Mouse (Mus musculus) forebrain, embryonic 14.5 days (tissue): ENCODE measurements around the gene Polr1a. TPM values are rescaled to one million over a fixed set of nuclear protein-coding genes. Genes with fewer than 3 reads are reported as not detected.
"Not testable (repeated sequence)": the region's sequence is repeated elsewhere in the genome, so short reads cannot be mapped to it uniquely, and the experiment has no call there.

Source experiments
- ATAC-seq: fragments of 200-750 bp; cut with Nextera tagmentation; 2 replicates; pipeline ENCODE4 v1.8.0; 2017; ENCODE audit warnings: mild to moderate bottlenecking, moderate library complexity
- DNase-seq: peaks from one replicate; pipeline ENCODE4 v3.0.0-alpha.2; 2015; ENCODE audit warnings: low spot score
- H3K27ac ChIP-seq: fragments of 300-500 bp; sonication (generic); 2 replicates; pipeline ENCODE4 v1.5.1; 2014; ENCODE audit warnings: low read depth, mild to moderate bottlenecking, control low read depth, low read length, moderate library complexity
- H3K27me3 ChIP-seq: fragments of 300-500 bp; sonication (generic); replicated peaks from 2 replicates; pipeline ENCODE4 v1.6.1; 2014; ENCODE audit warnings: low read length, control low read depth, mixed read lengths; ENCODE audit not compliant: control insufficient read depth, insufficient read depth
- H3K36me3 ChIP-seq: fragments of 300-500 bp; sonication (generic); 2 replicates; pipeline ENCODE4 v1.6.1; 2014; ENCODE audit warnings: low read length, control low read depth; ENCODE audit not compliant: control insufficient read depth, insufficient read depth
- H3K4me1 ChIP-seq: fragments of 300-500 bp; sonication (generic); 2 replicates; pipeline ENCODE4 v1.6.1; 2014; ENCODE audit warnings: antibody characterized with exemption, low read length, control low read depth; ENCODE audit not compliant: control insufficient read depth, insufficient read depth
- H3K4me2 ChIP-seq: fragments of 300-500 bp; sonication (generic); 2 replicates; pipeline ENCODE4 v1.6.1; 2014; ENCODE audit warnings: mild to moderate bottlenecking, control low read depth, low read length
- H3K4me3 ChIP-seq: fragments of 300-500 bp; sonication (generic); 2 replicates; pipeline ENCODE4 v1.5.1; 2014; ENCODE audit warnings: low read depth, low read length, control low read depth
- H3K9ac ChIP-seq: fragments of 300-500 bp; sonication (generic); 2 replicates; pipeline ENCODE4 v1.6.1; 2014; ENCODE audit warnings: mild to moderate bottlenecking, low read length, control low read depth, moderate library complexity
- H3K9me3 ChIP-seq: fragments of 300-500 bp; sonication (generic); replicated peaks from 2 replicates; pipeline ENCODE4 v1.6.1; 2016; ENCODE audit warnings: low read length, control low read depth, mixed read lengths; ENCODE audit not compliant: control insufficient read depth
- WGBS: fragments of 180-500 bp; shearing (Covaris S2); extraction: QIAGEN DNeasy Blood & Tissue Kit; methylation state at CpG from one replicate; pipeline ENCODE4 v1.1.7; 2014; 5-methylcytosine and 5-hydroxymethylcytosine counted together
- polyA plus RNA-seq: library from polyadenylated mRNA; unstranded; fragments of >200 nt; fragmentation: Nextera tagmentation; extraction: Ambion mirVana; gene quantifications from 2 replicates; pipeline ENCODE4 v1.2.1, GENCODE M21; 2014

Polr1a gene
- polyA plus RNA-seq, 1 experiment from 2014 or later = 10.4 TPM

GRCm38 (mm10) chr6:71909840-71910239 is 987 bp downstream of the Polr1a start:
- WGBS = 80% methylated on average over 6 of the region's 6 CpGs

GRCm38 (mm10) chr6:71911686-71912450 is 3.0 kb downstream of the Polr1a start:
- H3K27me3 ChIP-seq = no peaks in the 10 kb centered on the region
- H3K4me2 ChIP-seq = no peak overlapping the region
- no peak for DNase-seq
- H3K9me3 ChIP-seq = no peaks in the 10 kb centered on the region
- peaks cover 22% of the 10 kb centered on the region for H3K36me3 ChIP-seq
- no peak overlapping the region for H3K4me3 ChIP-seq
- 90% methylated on average over 5 of the region's 5 CpGs for WGBS
- no peak overlapping the region for H3K9ac ChIP-seq
- ATAC-seq = no peak
- no peak overlapping the region for H3K27ac ChIP-seq
- peaks cover 3% of the 10 kb centered on the region; the same call in 1 of the 2 replicates for H3K4me1 ChIP-seq

More at GRCm38 (mm10) chr6:71909840-71910239, 987 bp downstream of the Polr1a start:
- Histone ChIP-seq H3K27ac (no peak overlapping the region), H3K4me2 (peak overlapping the region; percentile 93), H3K9ac (no peak overlapping the region), H3K27me3 (no peaks in the 10 kb centered on the region), H3K4me3 (peak overlapping the region; percentile 76), H3K4me1 (peaks cover 3% of the 10 kb centered on the region; the same call in 1 of the 2 replicates), H3K9me3 (no peaks in the 10 kb centered on the region), H3K36me3 (peaks cover 18% of the 10 kb centered on the region)
- no peak for ATAC-seq
- no peak for DNase-seq

- H3K27ac ChIP-seq = no peak overlapping the region
- peaks cover 77% of the 10 kb centered on the region for H3K36me3 ChIP-seq
- no peak for ATAC-seq
- no peak overlapping the region for H3K9ac ChIP-seq
- H3K9me3 ChIP-seq = no peaks in the 10 kb centered on the region
- H3K27me3 ChIP-seq = no peaks in the 10 kb centered on the region
- DNase-seq = no peak
- no peak overlapping the region for H3K4me3 ChIP-seq
- H3K4me1 ChIP-seq = no peaks in the 10 kb centered on the region
- WGBS = 94% methylated on average over 7 of the region's 7 CpGs
- H3K4me2 ChIP-seq = no peak overlapping the region
Measured at GRCm38 (mm10) chr6:71920752-71921151, 11.9 kb downstream of the Polr1a start.

- ATAC-seq, H3K27ac ChIP-seq, DNase-seq, H3K4me2 ChIP-seq, H3K27me3 ChIP-seq, H3K9me3 ChIP-seq, H3K4me1 ChIP-seq, H3K9ac ChIP-seq, H3K4me3 ChIP-seq: not testable (repeated sequence)
- H3K36me3 ChIP-seq = peaks cover 66% of the 10 kb centered on the region
- 86% methylated on average over 5 of the region's 5 CpGs for WGBS
Measured at GRCm38 (mm10) chr6:71925233-71925632, 16.4 kb downstream of the Polr1a start.

GRCm38 (mm10) chr6:71927911-71928310 is 19.1 kb downstream of the Polr1a start:
- H3K4me1 ChIP-seq = no peaks in the 10 kb centered on the region
- ATAC-seq (peak; percentile 60; the same call in 1 of the 2 replicates), DNase-seq (peak; percentile 72)
- H3K4me3 ChIP-seq = no peak overlapping the region
- no peak overlapping the region for H3K27ac ChIP-seq
- H3K36me3 ChIP-seq = peaks cover 70% of the 10 kb centered on the region
- no peak overlapping the region for H3K4me2 ChIP-seq
- H3K9me3 ChIP-seq = no peaks in the 10 kb centered on the region
- H3K27me3 ChIP-seq = no peaks in the 10 kb centered on the region
- H3K9ac ChIP-seq = no peak overlapping the region

- 91% methylated on average over 10 of the region's 10 CpGs for WGBS
- Histone ChIP-seq H3K4me3 (no peak overlapping the region), H3K9me3 (no peaks in the 10 kb centered on the region), H3K4me2 (no peak overlapping the region), H3K36me3 (peaks cover 72% of the 10 kb centered on the region), H3K27ac (no peak overlapping the region), H3K9ac (no peak overlapping the region), H3K4me1 (no peaks in the 10 kb centered on the region), H3K27me3 (no peaks in the 10 kb centered on the region)
- DNase-seq = no peak
- ATAC-seq = no peak
Measured at GRCm38 (mm10) chr6:71930053-71930452, 21.2 kb downstream of the Polr1a start.

- Histone ChIP-seq H3K4me2 (no peak overlapping the region), H3K4me1 (no peaks in the 10 kb centered on the region), H3K9me3 (no peaks in the 10 kb centered on the region), H3K27ac (no peak overlapping the region), H3K4me3 (no peak overlapping the region), H3K9ac (no peak overlapping the region), H3K27me3 (no peaks in the 10 kb centered on the region), H3K36me3 (peaks cover 76% of the 10 kb centered on the region)
- WGBS = 86% methylated on average over 12 of the region's 12 CpGs
- ATAC-seq (no peak), DNase-seq (no peak)
Measured at GRCm38 (mm10) chr6:71930830-71931437, 22.1 kb downstream of the Polr1a start.

- no peak overlapping the region for H3K4me3 ChIP-seq
- no peak for DNase-seq
Measured at GRCm38 (mm10) chr6:71932347-71932746, 23.5 kb downstream of the Polr1a start.

GRCm38 (mm10) chr6:71934081-71934556 is 25.3 kb downstream of the Polr1a start:
- no peak for ATAC-seq

More at GRCm38 (mm10) chr6:71932347-71932746, 23.5 kb downstream of the Polr1a start:
- 87% methylated on average over 5 of the region's 5 CpGs for WGBS
- Histone ChIP-seq H3K27ac (no peak overlapping the region), H3K36me3 (peaks cover 81% of the 10 kb centered on the region), H3K4me1 (no peaks in the 10 kb centered on the region), H3K9me3 (no peaks in the 10 kb centered on the region), H3K4me2 (no peak overlapping the region), H3K9ac (no peak overlapping the region), H3K27me3 (no peaks in the 10 kb centered on the region)
- ATAC-seq = no peak

More at GRCm38 (mm10) chr6:71934081-71934556, 25.3 kb downstream of the Polr1a start:
- no peak overlapping the region for H3K4me2 ChIP-seq
- no peak overlapping the region for H3K9ac ChIP-seq
- no peaks in the 10 kb centered on the region for H3K9me3 ChIP-seq
- H3K4me3 ChIP-seq = no peak overlapping the region
- 0 out of 2 replicates have a peak overlapping the region, but pooled peaks have one; percentile 5 for H3K27ac ChIP-seq
- peaks cover 86% of the 10 kb centered on the region for H3K36me3 ChIP-seq
- DNase-seq = peak; percentile 3
- no peaks in the 10 kb centered on the region for H3K27me3 ChIP-seq
- no peaks in the 10 kb centered on the region for H3K4me1 ChIP-seq
- WGBS = 77% methylated on average over 2 of the region's 2 CpGs
